Mouse (Mus musculus): ENCODE data around the gene Zfp366.

The Zfp366 gene

DNA sequence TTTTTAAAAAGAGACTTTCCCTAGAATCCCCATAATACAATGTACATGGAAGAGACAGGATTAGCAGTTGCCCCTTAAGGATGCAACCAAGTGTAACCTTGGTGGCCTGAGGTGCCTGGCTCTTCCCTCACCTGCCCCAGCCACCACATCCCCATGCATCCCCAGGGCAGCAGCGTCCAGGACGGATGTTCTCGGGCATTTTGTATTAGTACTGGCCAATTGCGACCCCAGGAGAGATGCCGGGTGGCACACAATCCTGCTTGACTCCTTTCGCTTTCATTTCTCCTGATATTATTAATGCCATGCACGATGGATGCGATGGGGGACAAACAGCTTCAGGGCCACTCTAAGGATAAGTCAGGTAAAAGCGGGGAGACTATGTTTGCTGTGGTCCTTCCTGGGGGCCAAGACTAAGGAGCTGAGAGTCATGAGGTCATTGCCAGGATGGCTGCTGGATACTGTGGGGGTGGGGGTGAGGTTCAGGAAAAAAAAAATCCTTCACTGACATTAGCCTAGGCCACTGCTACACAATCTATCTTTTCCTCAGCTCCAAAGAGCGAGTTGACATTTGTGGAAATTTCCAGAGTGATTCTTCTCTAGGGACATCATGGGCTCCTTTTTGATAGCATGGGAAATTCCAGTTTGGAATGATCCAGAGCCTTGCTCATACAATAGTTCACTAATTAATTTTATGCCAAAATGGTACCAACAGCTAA, 1.7 kb downstream of the Zfp366 start:
- no peak for DNase-seq (ENCODE audit: low read depth, low spot score)

DNA sequence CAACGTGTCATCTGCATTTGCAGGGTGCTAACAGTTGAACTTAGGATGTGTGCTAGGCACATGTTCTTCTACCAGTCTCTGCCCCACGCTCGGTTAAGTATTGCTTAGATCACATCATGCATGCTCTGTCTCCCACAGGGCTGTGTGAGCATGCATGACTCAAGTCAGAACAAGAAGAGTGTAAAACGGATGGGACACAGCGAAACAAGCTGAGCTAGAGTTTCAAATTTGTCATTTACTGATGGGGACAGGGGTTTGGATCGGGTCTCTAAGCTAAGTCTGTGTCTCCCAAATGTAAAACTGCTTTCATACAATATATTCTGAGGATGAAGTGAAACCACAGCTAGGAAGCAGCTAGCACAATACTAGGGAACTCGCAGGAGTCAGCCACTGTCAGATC, 2.2 kb downstream of the Zfp366 start:
- DNase-seq (ENCODE audit: low read depth, low spot score), result no peak

DNA sequence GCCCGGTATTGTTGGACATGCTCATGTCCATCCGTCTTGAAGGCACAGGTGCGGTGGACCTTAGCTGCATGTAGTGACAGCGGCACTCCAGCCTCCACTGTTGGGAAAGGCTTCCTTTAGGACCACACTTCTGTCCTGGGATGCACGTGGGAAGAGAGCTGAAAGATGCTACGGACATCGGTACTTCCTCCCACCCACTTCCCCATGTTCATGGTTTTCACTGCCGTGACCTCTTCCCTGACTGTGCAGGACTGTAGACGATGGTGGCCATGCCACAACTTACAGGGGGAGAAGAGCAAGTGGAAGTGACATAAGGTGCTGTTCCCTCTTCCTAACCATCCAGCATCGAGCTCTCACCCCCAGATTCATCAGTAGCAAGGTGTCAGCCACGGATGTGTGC, 2.8 kb downstream of the Zfp366 start:
- no peak for DNase-seq (ENCODE audit: low read depth, low spot score)

DNA sequence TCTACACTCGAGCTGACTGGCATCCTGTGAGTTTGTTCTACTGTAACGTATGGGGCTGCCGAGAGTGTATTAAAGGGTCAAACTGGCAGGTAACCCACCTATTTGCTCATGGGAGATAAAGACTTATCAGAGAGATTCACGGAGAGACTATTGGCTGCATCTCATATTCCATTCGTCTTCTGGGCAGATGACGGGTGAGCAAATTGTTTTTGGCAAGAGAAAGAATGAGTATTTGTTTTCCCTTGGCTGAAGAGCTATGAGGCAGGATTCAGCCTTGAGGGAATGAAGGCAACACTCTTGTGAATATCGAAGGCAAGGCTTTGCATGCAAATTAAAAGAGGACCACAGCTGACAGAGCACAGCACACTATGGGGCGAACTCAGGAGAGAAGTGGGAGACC, 4.0 kb downstream of the Zfp366 start:
- no peak for DNase-seq (ENCODE audit: low read depth, low spot score)

GRCm38 (mm10) chr13:99189671-99190070, 5.0 kb downstream of the Zfp366 start:
- no peak for DNase-seq (ENCODE audit: low read depth, low spot score)

- no peak for DNase-seq (ENCODE audit: low read depth, low spot score)
Measured at GRCm38 (mm10) chr13:99190466-99190865, 5.8 kb downstream of the Zfp366 start.

DNA sequence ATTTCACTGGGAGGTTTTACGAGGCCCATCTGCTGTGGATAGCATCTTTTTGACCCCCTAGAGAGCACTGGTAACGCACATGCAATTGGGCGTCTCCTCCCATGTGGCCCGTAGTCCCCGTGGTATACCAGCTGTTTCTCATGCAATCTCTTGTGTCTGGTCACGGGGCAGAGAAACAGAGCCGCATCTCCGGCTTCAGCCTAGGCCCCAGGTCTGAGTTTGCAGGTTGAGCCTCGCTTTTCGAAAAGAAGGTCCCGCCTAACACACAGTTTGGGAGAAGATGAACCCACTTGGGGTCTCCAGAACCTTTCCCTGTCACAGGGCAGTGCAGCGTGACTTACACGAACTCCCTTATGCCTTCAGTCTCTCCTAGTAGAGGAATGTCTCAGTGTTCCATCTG, 6.4 kb downstream of the Zfp366 start:
- DNase-seq (ENCODE audit: low read depth, low spot score), result no peak

DNA sequence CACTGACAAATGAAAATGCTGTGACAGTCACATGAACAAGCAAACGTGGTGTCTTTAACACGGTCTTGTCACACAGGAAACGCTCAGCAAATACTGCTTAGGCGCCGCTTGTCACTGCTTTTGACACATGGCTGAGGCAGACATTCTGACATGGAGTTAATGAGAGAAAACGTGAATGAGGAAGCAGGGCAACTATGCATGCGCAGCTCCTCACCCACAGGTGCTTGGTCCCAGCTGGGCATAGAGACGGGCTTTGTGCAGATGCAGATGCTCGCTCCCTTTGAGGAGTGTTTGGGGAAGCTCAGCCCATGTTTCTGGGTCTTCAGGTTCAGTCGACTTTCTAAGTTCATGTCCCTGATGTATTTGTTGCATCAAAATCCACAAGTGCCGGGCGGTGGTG, 11.7 kb downstream of the Zfp366 start:
- DNase-seq (ENCODE audit: low read depth, low spot score), result no peak

DNA sequence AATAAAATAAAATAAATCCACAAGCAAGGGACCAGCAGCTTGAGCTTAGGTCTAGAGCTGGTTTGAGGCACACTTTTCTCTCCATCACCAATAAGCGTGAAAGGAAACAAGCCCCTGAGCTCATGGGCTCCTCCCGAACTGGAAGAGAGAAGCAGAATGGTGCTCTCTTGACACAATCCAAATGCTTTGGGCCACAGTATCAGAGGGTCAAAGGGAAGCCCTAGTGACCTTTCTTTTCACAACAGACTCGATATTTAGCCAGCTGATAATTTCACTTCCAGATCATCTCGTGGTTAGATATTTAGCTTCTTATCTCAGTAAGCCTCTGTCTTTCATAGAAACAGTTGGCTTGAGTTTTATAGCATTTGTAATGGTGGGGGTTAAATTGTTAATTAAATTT, 12.2 kb downstream of the Zfp366 start:
- DNase-seq (ENCODE audit: low read depth, low spot score), result no peak

DNA sequence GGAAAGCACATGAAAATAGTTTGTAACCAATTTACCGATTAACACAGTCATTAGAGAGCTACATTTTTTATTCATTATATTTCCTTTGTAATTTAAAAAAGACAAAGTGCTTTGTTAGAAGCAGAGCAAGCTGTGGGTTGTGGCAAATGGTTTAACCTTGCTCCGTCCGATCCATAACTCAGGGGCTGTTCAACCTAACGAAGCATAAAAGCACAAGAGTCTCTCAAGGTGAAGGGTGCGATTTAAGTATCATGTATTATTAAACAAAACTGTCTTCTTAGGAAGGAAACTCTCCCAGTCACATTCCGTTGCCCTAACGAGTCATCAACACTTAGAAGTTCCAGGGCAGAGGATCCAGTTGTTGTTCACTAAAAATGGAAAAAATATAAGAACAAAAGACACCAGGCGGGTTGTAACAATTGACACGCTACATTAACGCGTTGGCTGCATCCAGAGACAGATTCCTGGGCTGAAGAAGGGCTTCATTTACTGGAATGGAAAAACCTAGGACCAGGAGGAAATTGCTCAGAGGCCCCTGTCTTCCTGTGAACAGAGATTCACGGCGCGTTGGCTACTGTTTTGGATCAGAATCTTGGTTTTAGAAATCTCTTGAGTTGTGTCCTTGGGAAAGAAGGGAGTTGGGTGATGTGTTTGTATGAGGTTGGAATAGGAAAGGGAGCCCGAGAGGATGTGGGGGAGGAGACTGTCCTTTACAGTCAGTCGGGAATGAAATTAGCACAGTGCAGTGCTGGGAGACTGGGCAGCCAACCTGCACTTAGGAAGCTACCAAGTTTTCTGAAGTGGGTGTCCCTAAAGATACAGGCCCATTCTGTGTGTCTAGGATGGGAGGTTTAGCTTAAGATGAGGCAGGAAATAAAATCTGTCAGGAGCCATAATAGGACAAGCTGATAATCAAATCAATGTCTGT, 17.3 kb downstream of the Zfp366 start:
- DNase-seq (ENCODE audit: low read depth, low spot score), result no peak

DNA sequence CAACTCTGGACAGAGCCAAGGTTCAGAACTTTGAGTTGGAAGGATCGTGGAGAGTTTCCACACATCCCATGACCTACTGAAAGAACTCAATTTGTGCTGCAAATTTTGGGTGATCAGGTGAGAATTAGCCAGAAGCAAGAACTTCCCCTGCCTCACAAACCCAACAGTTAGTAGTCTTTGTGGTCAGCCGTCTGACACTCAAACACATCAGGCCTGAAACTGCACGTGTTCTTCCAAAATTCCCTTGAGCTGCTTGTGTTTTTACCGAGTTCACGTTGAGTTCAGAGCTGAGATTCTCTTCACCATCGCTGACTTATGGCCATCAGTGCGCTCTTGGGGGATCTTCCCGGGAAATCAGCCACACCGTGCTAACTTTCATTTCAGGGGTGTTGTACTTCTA, 22.6 kb downstream of the Zfp366 start:
- no peak for DNase-seq (ENCODE audit: low read depth, low spot score)

- DNase-seq (ENCODE audit: low read depth, low spot score), result no peak
Measured at GRCm38 (mm10) chr13:99209859-99210258, 25.2 kb downstream of the Zfp366 start.

DNA sequence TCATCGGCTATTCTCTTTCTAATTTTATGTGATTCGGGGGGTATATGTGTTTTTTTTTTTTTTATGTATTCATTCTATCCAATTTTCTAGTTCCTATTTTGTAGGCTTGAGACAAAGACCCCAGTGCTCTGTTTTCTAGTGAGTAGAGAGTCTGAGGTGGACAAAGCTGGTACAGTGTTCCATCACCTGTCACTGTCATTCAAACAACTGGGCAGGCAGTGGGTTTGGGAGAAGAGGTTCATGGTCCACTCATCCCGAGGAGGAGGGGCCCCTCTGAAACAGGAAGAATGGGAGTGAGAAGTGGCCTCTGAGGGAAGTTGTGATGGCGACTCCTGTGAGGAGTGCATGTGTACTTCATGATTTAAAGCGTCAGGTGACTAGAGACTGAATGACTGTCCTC, 26.2 kb downstream of the Zfp366 start:
- DNase-seq (ENCODE audit: low read depth, low spot score), result no peak

- DNase-seq (ENCODE audit: low read depth, low spot score), result no peak
Measured at GRCm38 (mm10) chr13:99212976-99213375, 28.4 kb downstream of the Zfp366 start.

GRCm38 (mm10) chr13:99216005-99216404, 31.4 kb downstream of the Zfp366 start:
- DNase-seq (ENCODE audit: low read depth, low spot score), result no peak

DNA sequence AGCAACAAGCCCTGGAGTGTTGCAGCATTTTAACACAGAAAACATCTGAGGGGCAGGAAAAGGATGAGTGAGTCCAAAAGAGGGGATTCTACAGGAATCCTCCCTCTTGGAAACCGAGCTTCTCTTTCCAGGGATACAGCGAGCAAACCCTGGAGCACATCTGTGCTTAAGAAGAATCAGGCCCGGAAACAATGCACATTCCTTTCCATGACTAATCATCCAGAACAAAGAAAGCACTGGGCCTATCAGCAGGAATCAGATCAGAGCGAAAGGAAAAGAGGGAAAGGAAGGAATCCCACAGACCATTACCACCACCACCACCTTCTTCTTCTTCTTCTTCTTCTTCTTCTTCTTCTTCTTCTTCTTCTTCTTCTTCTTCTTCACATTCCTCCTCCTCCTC, 33.4 kb downstream of the Zfp366 start:
- no peak for DNase-seq (ENCODE audit: low read depth, low spot score)

- DNase-seq (ENCODE audit: low read depth, low spot score), result no peak
Measured at GRCm38 (mm10) chr13:99219586-99219985, 35.0 kb downstream of the Zfp366 start.

DNA sequence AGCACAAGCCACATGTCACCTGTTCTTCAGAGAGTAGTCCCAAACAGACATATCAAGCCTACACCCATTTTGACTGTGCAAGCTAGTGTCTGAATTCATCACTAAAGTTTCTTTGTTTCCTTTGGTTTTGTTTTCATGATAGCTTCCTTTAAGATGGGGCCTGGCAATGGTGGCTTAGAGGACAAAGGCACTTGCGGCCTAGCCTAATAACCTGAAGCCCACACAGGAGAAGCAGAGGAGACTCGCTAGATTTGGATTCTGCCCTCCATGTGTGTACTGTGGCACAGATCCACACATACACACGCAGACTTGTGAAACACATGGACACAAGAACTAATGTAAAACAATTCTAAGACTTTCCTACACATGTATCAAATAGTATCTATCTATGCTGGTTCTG, 37.4 kb downstream of the Zfp366 start:
- no peak for DNase-seq (ENCODE audit: low read depth, low spot score)

DNA sequence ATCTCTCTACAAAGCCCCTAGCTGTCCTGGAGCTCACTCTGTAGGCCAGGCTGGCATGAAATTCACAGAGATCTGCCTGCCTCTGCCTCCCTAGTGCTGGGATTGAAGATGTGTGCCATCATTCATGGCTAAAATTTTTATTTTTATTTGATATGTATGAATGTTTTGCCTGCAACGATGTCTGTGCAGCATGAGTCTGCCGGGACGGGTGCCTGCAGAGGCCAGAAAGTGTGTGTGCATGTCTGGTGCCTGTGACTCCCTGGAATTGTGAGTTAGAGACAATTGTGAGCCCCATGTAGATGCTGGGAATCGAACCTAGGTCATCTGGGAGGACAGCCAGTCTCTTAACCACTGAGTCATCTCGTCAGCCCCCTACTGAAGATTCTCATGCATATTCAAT, 37.9 kb downstream of the Zfp366 start:
- DNase-seq (ENCODE audit: low read depth, low spot score), result no peak

GRCm38 (mm10) chr13:99223321-99223884, 38.8 kb downstream of the Zfp366 start:
- no peak for DNase-seq (ENCODE audit: low read depth, low spot score)

- no peak for DNase-seq (ENCODE audit: low read depth, low spot score)
Measured at GRCm38 (mm10) chr13:99223917-99224316, 39.3 kb downstream of the Zfp366 start.

DNA sequence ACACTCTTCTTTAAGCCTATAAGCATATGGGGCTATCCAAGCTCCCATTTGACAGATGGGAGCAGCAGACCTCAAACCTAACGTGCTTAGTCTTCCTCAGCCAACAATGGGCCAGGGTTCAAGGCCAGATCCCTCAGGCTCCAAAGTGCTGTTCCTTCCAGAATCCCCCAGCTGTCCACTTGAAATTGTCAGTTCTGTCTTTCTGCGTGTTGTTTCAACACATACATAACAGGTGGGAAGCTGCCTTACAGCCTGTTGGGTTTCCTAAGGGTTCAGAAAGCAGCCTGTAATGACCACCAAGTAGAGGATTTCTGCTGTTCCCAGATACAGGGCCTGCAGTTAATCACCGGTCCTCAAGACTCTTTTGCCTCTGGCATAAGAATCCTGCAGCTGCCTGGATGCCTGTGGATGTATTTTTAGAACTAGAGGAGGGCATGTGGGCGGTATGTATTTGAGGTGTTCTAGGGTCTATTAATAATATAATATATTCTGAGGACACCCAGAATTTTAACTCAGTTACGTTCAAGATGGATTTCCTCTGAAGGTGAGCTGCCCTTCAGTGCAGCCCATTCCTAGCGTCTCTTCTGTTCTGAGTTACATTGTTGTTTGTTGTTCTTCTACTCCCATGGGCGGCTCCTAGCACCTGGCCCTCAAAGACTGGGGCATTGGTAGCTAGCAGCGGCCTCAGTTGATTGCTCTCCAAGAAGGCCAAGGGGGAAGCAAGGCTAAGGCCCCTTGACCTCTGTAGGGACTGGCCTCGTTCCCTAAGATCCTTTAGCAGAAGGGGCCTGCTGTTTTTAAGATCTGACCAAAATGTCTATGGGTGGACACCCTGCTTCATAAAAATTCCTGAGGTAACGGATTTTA, 41.0 kb downstream of the Zfp366 start:
- DNase-seq (ENCODE audit: low read depth, low spot score), result no peak

Data from CD4-positive helper T cell, adult 2 months (primary cell).